Mouse (Mus musculus) spleen, adult 10 weeks (tissue): ENCODE results near the gene Olfr867. TPM values are rescaled to one million over a fixed set of nuclear protein-coding genes. Genes with fewer than 3 reads are reported as not detected.

Experiments
- polyA plus RNA-seq: library from polyadenylated mRNA; stranded (reverse); fragments of 350-450 nt; fragmentation: Illumina TruSeq; extraction: RNeasy Lipid Tissue Mini Kit (QIAGEN cat#74804); gene quantifications from one replicate; pipeline ENCODE4 v1.2.3, GENCODE M21; 2015; ENCODE audit warnings: low replicate concordance; ENCODE audit not compliant: insufficient read depth

The Olfr867 gene
- not detected for polyA plus RNA-seq

GRCm38 (mm10) chr9:20057462-20057861 lies at the start of gene Olfr867:
Olfr867 (minus strand) TSS chr9:20057562.

DNA sequence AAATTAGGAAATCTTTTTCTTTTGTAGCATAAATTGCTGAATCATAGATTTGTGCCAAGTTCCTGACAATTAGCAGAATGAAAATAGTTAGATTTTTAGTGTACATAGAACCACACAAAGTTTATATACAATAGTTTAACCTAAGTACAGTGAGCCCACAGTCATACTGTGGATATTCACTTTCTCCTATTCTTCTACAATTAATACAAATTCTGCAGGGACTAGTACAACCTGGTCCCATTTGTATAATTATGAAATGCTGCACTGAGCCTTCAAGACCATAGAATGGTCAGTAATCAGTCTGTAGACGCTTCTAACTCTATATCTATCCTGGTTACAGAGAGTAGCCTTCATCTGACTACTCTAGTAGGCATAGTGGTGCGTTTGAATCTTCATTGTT lies 41.0 kb upstream of the Olfr867 start, which contains the start of gene Olfr868:
TSS of gene Olfr868 (plus strand) at position 301 of the 400 bp plus-strand sequence.

DNA sequence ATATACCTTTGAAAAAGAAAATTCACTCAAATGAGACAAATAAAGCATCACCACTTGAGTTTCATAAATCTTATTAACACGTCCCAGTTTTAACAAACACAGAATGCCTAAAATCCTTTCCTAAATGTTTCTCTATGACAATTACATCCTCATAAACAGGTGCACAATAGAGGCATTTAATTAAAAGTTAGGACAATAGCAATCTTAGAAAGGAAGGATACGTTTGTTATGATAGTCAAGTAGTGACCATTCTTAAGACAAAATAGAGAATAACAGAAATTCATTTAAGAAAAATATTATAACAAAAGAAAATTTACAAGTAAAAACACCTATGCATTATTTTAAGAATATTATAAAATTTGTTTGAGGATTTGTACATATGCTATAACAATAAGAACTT lies 29.4 kb downstream of the Olfr867 start, which contains the start of gene Olfr866:
TSS of gene Olfr866 (minus strand) at position 101 of the 400 bp plus-strand sequence.

Other genes with a start within 250 kb of the Olfr867 start
- gene Olfr860, start 207.8 kb downstream of the Olfr867 start, polyA plus RNA-seq = not detected
- gene Olfr862, start 169.6 kb downstream of the Olfr867 start, polyA plus RNA-seq = not detected
- gene Olfr77, start 140.7 kb downstream of the Olfr867 start, polyA plus RNA-seq = not detected
- gene Olfr866, start 29.5 kb downstream of the Olfr867 start, polyA plus RNA-seq = not detected
- gene Olfr868, start 41.1 kb upstream of the Olfr867 start, polyA plus RNA-seq = not detected
- not detected for gene Olfr869, start 71.4 kb upstream of the Olfr867 start, polyA plus RNA-seq
- not detected for gene Olfr870, start 116.5 kb upstream of the Olfr867 start, polyA plus RNA-seq
- gene Olfr871, start 154.6 kb upstream of the Olfr867 start, polyA plus RNA-seq = not detected
- gene Olfr872, start 179.6 kb upstream of the Olfr867 start, polyA plus RNA-seq = not detected
- gene Olfr39, start 224.8 kb upstream of the Olfr867 start, polyA plus RNA-seq = not detected
- not detected for gene Olfr873, start 241.0 kb upstream of the Olfr867 start, polyA plus RNA-seq